Mouse (Mus musculus) spleen, postnatal 4 days (tissue): ENCODE measurements around the gene Sat1.

ENCODE experiments used
- DNase-seq, 2 experiments: peaks; one replicate each; pipeline ENCODE4 v3.0.0; 2022; ENCODE audit warnings: low spot score in 2 of 2

The Sat1 gene

DNA sequence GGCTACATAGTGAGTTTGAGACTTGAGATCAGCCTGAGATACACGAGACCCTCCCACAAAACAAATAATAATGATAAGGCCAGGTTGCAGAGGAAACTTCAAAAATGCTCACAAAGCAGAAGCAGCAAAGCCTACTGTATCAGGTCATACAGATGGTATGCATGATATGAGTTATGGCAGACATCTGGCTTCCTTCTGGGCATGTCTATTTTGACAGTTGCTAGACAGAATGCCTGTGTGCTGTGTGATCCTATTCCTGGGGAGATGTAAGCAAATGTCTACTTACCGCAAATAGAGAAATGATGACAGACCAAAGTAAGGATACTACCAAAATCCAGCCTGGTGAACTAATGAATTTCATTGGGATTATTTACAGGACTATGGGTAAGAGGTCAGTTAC, 49.9 kb downstream of the Sat1 start:
- no peak for DNase-seq

DNA sequence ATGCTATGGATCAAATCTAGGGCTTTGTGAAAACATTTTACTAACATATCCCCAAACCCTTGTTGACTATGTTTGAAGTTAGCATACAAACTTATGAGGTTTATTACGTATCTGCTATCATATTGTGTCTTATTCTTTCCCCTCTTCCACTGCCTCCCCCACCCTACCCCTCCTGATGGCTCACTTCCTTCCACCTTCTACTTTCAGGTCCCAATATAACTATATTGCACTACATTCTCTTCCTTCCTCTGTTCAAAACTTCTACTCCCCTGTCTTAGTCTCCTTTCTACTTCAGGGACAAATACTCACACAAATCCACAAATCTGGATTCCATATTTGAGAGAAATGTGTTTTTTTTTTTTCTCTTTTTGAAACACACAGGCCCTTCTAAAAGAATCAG, 52.7 kb downstream of the Sat1 start:
- DNase-seq, result no peak
